Mouse (Mus musculus) hindbrain, embryonic 13.5 days (tissue): ENCODE data around the gene Glrx. TPM values are rescaled to one million over a fixed set of nuclear protein-coding genes. Genes with fewer than 3 reads are reported as not detected.
"Not testable (repeated sequence)": the region's sequence is repeated elsewhere in the genome, so short reads cannot be mapped to it uniquely, and the experiment has no call there.

ENCODE experiments used
- ATAC-seq: fragments of 200-750 bp; cut with Nextera tagmentation; 2 replicates; pipeline ENCODE4 v1.8.0; 2017; ENCODE audit warnings: moderate TSS enrichment; ENCODE audit not compliant: low FRiP score
- H3K27ac ChIP-seq: fragments of 300-500 bp; sonication (generic); 2 replicates; pipeline ENCODE4 v1.5.1; 2015; ENCODE audit warnings: inconsistent platforms, mild to moderate bottlenecking, moderate library complexity
- H3K27me3 ChIP-seq: fragments of 300-500 bp; sonication (generic); 2 replicates; pipeline ENCODE4 v1.6.1; 2015; ENCODE audit warnings: mild to moderate bottlenecking, inconsistent platforms
- H3K36me3 ChIP-seq: fragments of 300-500 bp; sonication (generic); 2 replicates; pipeline ENCODE4 v1.6.1; 2015; ENCODE audit warnings: mild to moderate bottlenecking, inconsistent platforms
- H3K4me1 ChIP-seq: fragments of 300-500 bp; sonication (generic); replicated peaks from 2 replicates; pipeline ENCODE4 v1.6.1; 2015; ENCODE audit warnings: inconsistent platforms
- H3K4me2 ChIP-seq: fragments of 300-500 bp; sonication (generic); 2 replicates; pipeline ENCODE4 v1.6.1; 2015; ENCODE audit warnings: inconsistent platforms, mild to moderate bottlenecking, moderate library complexity
- H3K4me3 ChIP-seq: fragments of 300-500 bp; sonication (generic); 2 replicates; pipeline ENCODE4 v1.5.1; 2015; ENCODE audit warnings: mild to moderate bottlenecking, inconsistent platforms
- H3K9ac ChIP-seq: fragments of 300-500 bp; sonication (generic); 2 replicates; pipeline ENCODE4 v1.6.1; 2015; ENCODE audit warnings: mild to moderate bottlenecking, inconsistent platforms
- H3K9me3 ChIP-seq: fragments of 300-500 bp; sonication (generic); 2 replicates; pipeline ENCODE4 v1.6.1; 2016; ENCODE audit warnings: inconsistent platforms
- WGBS: fragments of 180-500 bp; shearing (Covaris S2); methylation state at CpG from one replicate; pipeline ENCODE4 v1.1.7; 2015; 5-methylcytosine and 5-hydroxymethylcytosine counted together
- polyA plus RNA-seq: library from polyadenylated mRNA; unstranded; fragments of >200 nt; fragmentation: Nextera tagmentation; extraction: Ambion mirVana; gene quantifications from 2 replicates; pipeline ENCODE4 v1.2.1, GENCODE M21; 2015

Glrx gene
- polyA plus RNA-seq, 1 experiment from 2014 or later, result 50.4 TPM

DNA sequence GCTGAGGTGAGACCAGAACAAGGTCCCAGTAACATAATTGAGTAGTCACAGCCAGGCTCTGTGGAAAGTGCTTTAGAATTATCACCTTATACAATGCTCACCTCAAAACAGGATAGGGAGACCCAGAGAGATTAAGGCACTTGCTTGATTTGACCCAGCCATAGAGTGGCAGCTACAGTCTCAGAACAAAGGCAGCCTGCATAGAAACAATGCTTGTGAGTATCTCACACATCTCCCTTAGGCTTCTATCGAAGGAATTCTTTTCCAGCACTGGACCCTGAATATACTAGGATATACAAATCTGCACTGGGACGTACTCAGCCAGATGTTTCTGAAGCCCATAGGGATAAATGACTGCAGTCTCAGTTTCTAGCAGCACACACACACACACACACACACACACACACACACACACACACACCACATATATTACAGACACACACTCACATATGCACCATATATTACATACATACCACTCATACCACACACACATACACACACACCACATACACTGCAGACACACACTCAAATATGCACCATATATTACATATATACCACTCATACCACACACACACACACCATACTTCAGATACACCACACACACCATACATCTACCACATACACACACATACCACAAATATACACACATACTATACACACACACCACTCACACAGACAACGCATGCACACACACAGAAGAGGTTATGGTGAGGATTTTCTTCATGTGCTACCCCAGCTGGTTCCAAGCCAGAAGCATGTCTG, 20.5 kb upstream of the Glrx start:
- Histone ChIP-seq H3K4me2 (no peak overlapping the region), H3K9me3 (no peaks in the 10 kb centered on the region), H3K27me3 (no peaks in the 10 kb centered on the region), H3K4me3 (no peak overlapping the region), H3K36me3 (no peaks in the 10 kb centered on the region), H3K27ac (no peak overlapping the region), H3K4me1 (no peaks in the 10 kb centered on the region), H3K9ac (no peak overlapping the region)
- 87% methylated on average over 3 of the region's 3 CpGs for WGBS
- no peak for ATAC-seq

DNA sequence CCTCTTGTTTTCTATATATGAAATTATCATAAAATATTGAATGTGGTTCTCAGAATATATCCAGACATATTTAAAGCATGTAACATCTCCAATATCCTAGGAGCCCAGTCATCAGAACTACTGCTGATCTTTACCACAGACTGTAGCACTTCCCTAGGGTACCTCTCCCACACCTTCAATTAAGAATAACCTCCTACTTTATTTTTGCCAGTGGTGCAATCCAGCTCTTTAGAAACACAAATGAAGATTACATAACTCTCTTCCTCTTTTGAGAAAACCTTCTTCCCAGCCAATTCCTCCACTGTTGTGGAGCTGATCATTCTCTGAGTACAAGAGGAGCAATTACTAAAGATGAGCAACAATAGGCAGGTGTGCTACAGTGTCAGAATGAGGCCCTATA, 19.8 kb upstream of the Glrx start:
- ATAC-seq, result no peak
- H3K27ac ChIP-seq, result no peak overlapping the region
- no peak overlapping the region for H3K4me2 ChIP-seq
- no peaks in the 10 kb centered on the region for H3K4me1 ChIP-seq
- H3K9me3 ChIP-seq, result no peaks in the 10 kb centered on the region
- H3K36me3 ChIP-seq, result no peaks in the 10 kb centered on the region
- H3K27me3 ChIP-seq, result no peaks in the 10 kb centered on the region
- no peak overlapping the region for H3K9ac ChIP-seq
- no peak overlapping the region for H3K4me3 ChIP-seq

GRCm38 (mm10) chr13:75822366-75822765, 17.3 kb upstream of the Glrx start:
- H3K4me2 ChIP-seq, H3K27me3 ChIP-seq, H3K9me3 ChIP-seq, ATAC-seq, H3K4me1 ChIP-seq, H3K9ac ChIP-seq, H3K27ac ChIP-seq, H3K4me3 ChIP-seq, H3K36me3 ChIP-seq: not testable (repeated sequence)
- WGBS, result 89% methylated on average over 4 of the region's 4 CpGs

- 92% methylated on average over 9 of the region's 9 CpGs for WGBS
Observed at GRCm38 (mm10) chr13:75823201-75823600, 16.5 kb upstream of the Glrx start.

DNA sequence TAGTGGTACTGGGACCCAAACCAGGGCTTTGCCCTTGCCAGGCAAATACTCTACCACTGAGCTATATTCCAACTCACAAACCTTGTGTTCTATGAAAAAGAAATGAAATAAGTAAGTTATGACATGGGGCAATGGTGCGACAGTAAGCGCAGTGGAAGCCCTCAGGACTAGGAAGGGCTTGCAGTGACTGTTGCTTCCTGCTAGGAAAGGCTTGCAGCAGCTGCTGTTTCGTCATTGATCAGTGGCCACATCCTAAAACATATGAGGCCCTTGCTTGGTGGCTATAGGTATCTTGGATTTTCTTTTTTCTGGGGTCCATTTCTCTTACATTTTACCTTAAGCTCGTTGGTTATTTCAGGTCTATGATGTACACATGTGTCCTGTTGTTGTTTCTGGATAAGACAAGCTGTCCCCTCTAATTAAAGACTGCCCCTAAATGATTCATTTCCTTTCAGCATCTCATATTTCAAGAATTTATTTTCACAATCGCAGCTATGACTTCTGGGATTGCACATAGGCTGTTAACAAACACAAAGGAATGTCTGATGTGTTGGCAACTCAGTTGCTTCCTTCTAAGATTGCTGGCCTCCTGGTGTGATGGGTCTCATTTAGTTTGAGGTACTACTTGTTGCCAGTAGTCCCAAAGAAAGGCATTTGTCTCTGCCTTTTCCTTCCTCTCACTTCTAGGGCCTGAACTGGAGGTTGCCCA, 14.9 kb upstream of the Glrx start:
- ATAC-seq, result no peak
- no peak overlapping the region for H3K4me2 ChIP-seq
- 86% methylated on average over 5 of the region's 5 CpGs for WGBS
- no peak overlapping the region for H3K9ac ChIP-seq
- H3K4me3 ChIP-seq, result no peak overlapping the region
- H3K27ac ChIP-seq, result no peak overlapping the region
- no peaks in the 10 kb centered on the region for H3K27me3 ChIP-seq
- no peaks in the 10 kb centered on the region for H3K36me3 ChIP-seq
- no peaks in the 10 kb centered on the region for H3K9me3 ChIP-seq
- H3K4me1 ChIP-seq, result no peaks in the 10 kb centered on the region

More at GRCm38 (mm10) chr13:75823201-75823600, 16.5 kb upstream of the Glrx start:
- ATAC-seq, result no peak
- H3K27me3 ChIP-seq, result no peaks in the 10 kb centered on the region
- no peaks in the 10 kb centered on the region for H3K36me3 ChIP-seq
- no peak overlapping the region for H3K27ac ChIP-seq
- no peaks in the 10 kb centered on the region for H3K4me1 ChIP-seq
- no peak overlapping the region for H3K4me3 ChIP-seq
- H3K9ac ChIP-seq, result no peak overlapping the region
- H3K9me3 ChIP-seq, result no peaks in the 10 kb centered on the region
- H3K4me2 ChIP-seq, result no peak overlapping the region

GRCm38 (mm10) chr13:75825388-75825787, 14.3 kb upstream of the Glrx start:
- no peak overlapping the region for H3K4me2 ChIP-seq
- WGBS, result 88% methylated on average over 1 of the region's 1 CpGs
- H3K4me3 ChIP-seq, result no peak overlapping the region
- no peaks in the 10 kb centered on the region for H3K4me1 ChIP-seq
- H3K27ac ChIP-seq, result no peak overlapping the region
- H3K27me3 ChIP-seq, result no peaks in the 10 kb centered on the region
- ATAC-seq, result no peak
- no peak overlapping the region for H3K9ac ChIP-seq
- H3K36me3 ChIP-seq, result no peaks in the 10 kb centered on the region
- H3K9me3 ChIP-seq, result no peaks in the 10 kb centered on the region

DNA sequence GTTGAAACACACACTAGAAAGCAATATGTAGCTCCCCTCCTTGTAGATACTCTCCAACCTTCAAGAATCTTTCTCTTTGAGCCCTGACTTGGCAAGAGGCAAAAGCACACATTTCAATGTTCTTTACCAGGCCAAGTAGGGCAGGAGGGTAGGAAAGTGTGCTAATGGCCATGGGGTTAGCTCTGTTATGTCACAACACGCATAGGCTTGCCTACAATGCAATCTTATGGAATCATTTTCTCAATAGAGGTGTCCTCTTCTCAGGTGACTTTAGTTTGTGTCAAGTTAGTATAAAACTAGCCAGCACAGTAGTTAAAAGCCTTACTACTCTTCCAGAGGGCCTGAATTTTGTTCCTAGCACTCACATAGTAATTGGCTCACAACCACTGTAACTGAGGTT, 9.0 kb upstream of the Glrx start:
- H3K9me3 ChIP-seq, result no peaks in the 10 kb centered on the region
- H3K4me2 ChIP-seq, result no peak overlapping the region
- H3K4me3 ChIP-seq, result no peak overlapping the region
- no peaks in the 10 kb centered on the region for H3K4me1 ChIP-seq
- H3K36me3 ChIP-seq, result no peaks in the 10 kb centered on the region
- 95% methylated on average over 1 of the region's 1 CpGs for WGBS
- no peak overlapping the region for H3K9ac ChIP-seq
- no peaks in the 10 kb centered on the region for H3K27me3 ChIP-seq
- no peak for ATAC-seq
- H3K27ac ChIP-seq, result no peak overlapping the region

- Histone ChIP-seq H3K27ac (no peak overlapping the region), H3K36me3 (no peaks in the 10 kb centered on the region), H3K27me3 (no peaks in the 10 kb centered on the region), H3K9me3 (no peaks in the 10 kb centered on the region), H3K4me1 (no peaks in the 10 kb centered on the region), H3K4me2 (no peak overlapping the region), H3K9ac (no peak overlapping the region), H3K4me3 (no peak overlapping the region)
- WGBS, result 80% methylated on average over 6 of the region's 6 CpGs
- ATAC-seq, result no peak
Observed at GRCm38 (mm10) chr13:75831710-75832109, 8.0 kb upstream of the Glrx start.

DNA sequence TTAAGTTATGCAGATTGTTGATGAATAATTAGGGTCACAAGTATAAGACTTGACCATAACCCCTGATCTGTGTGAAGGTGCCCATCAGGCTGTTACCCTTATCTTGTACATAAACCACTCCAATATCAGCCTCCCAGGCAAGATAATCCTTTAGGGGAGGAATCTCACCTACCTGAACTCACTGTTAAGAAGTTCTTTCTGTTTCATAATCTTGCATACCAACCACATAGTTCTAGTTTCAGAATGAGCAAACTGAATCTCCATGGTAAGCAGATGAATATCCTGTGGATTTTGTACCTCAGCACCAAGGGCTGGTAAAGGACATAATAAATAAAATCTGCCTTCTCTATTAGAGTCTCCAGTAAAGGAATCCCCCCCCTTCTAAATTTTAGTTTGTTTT, 7.0 kb upstream of the Glrx start:
- no peaks in the 10 kb centered on the region for H3K9me3 ChIP-seq
- no peaks in the 10 kb centered on the region for H3K4me1 ChIP-seq
- no peaks in the 10 kb centered on the region for H3K36me3 ChIP-seq
- no peaks in the 10 kb centered on the region for H3K27me3 ChIP-seq
- no peak overlapping the region for H3K4me3 ChIP-seq
- no peak overlapping the region for H3K4me2 ChIP-seq
- H3K9ac ChIP-seq, result no peak overlapping the region
- no peak for ATAC-seq
- no peak overlapping the region for H3K27ac ChIP-seq

DNA sequence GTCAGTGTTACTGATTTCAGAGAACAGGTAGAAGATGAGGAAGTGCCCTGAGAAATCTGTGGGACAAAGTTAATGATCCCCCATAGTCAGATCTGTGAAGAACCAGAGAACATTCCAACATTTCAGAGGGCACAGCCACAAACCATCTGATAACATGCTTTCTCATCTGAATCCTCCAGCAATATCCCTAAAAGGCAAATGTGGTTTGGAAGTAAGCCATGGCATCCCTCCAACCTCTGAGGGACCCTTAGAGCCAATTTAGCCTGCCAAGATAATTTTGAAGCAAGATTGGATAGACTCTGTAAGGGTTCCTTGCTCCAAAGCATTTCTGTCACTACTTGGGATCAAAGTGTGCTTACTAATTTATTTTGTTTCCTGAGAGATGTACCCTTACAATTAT, 6.2 kb upstream of the Glrx start:
- no peak overlapping the region for H3K9ac ChIP-seq
- no peaks in the 10 kb centered on the region for H3K9me3 ChIP-seq
- no peaks in the 10 kb centered on the region for H3K36me3 ChIP-seq
- no peaks in the 10 kb centered on the region for H3K4me1 ChIP-seq
- no peak overlapping the region for H3K4me2 ChIP-seq
- no peak overlapping the region for H3K4me3 ChIP-seq
- H3K27ac ChIP-seq, result no peak overlapping the region
- no peak for ATAC-seq
- no peaks in the 10 kb centered on the region for H3K27me3 ChIP-seq

GRCm38 (mm10) chr13:75835461-75835860, 4.2 kb upstream of the Glrx start:
- H3K27me3 ChIP-seq, result no peaks in the 10 kb centered on the region
- no peak overlapping the region for H3K4me3 ChIP-seq
- no peak overlapping the region for H3K9ac ChIP-seq
- 67% methylated on average over 2 of the region's 2 CpGs for WGBS
- H3K9me3 ChIP-seq, result no peaks in the 10 kb centered on the region
- peaks cover 9% of the 10 kb centered on the region for H3K4me1 ChIP-seq
- H3K4me2 ChIP-seq, result no peak overlapping the region
- no peak overlapping the region for H3K27ac ChIP-seq
- ATAC-seq, result no peak
- no peaks in the 10 kb centered on the region for H3K36me3 ChIP-seq

- H3K27ac ChIP-seq, result no peak overlapping the region
- no peak overlapping the region for H3K4me2 ChIP-seq
- no peak for ATAC-seq
- WGBS, result 90% methylated on average over 4 of the region's 4 CpGs
- no peak overlapping the region for H3K4me3 ChIP-seq
- peaks cover 30% of the 10 kb centered on the region for H3K4me1 ChIP-seq
- H3K36me3 ChIP-seq, result no peaks in the 10 kb centered on the region
- H3K9ac ChIP-seq, result no peak overlapping the region
- no peaks in the 10 kb centered on the region for H3K9me3 ChIP-seq
- no peaks in the 10 kb centered on the region for H3K27me3 ChIP-seq
Observed at GRCm38 (mm10) chr13:75838506-75838905, 1.2 kb upstream of the Glrx start.

DNA sequence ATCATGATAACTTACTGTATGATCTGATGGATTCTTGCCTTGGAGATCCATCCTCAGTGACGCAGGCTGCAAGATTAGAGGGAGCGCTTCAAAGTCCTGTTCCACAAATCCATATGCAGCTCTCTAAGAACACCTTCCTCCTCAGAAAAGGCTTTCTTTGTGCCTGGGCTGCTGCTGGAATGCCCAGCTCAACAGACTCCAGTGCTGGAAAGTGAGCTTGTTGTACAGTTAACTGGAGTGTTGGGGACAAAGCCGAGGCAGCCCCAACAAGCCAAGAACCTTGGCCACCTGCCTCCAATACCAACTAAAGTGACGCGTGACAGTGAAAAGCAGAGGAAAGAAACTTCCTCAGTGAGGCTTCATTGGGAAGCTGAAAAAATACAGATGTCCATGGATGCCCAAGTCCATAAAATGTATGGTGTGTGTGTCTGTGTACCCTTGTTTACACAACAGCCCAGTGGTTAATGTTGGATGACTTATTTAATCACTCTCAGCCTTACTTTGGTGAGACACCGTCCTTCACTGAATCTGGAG, 1.2 kb downstream of the Glrx start:
- Histone ChIP-seq H3K27ac (peak overlapping the region; percentile 83; the same call in 1 of the 2 replicates), H3K4me1 (peaks cover 30% of the 10 kb centered on the region), H3K4me3 (peak overlapping the region; percentile 45), H3K36me3 (no peaks in the 10 kb centered on the region), H3K27me3 (no peaks in the 10 kb centered on the region), H3K9me3 (no peaks in the 10 kb centered on the region), H3K4me2 (peak overlapping the region; percentile 65), H3K9ac (peak overlapping the region; percentile 72)
- ATAC-seq, result no peak
- 57% methylated on average over 6 of the region's 6 CpGs for WGBS
